Mouse (Mus musculus): Measurements from ENCODE around the gene Cdk2. TPM values are rescaled to one million over a fixed set of nuclear protein-coding genes. Genes with fewer than 3 reads are reported as not detected.

The Cdk2 gene
- total and polyA plus RNA-seq, 2 experiments = 4.7 to 8.3 TPM

GRCm38 (mm10) chr10:128657844-128658243 lies 47.0 kb downstream of the Cdk2 start:
- H3K4me1 ChIP-seq (ENCODE audit: control insufficient read depth, insufficient read depth, low read length) = peaks cover 9% of the 10 kb centered on the region
- no peak for TF ChIP-seq POLR2A (IDR thresholded peaks at IDR 0.05; ENCODE audit: extremely low read depth, insufficient read depth, low read length)
- no peak for TF ChIP-seq CTCF (IDR thresholded peaks at IDR 0.05; ENCODE audit: low read depth, low read length)
- no peak overlapping the region for H3K4me3 ChIP-seq (ENCODE audit: insufficient read depth, low read depth, low read length)
- no peaks in the 10 kb centered on the region for H3K79me2 ChIP-seq (ENCODE audit: control insufficient read depth, insufficient read depth, low read length)
- H3K27me3 ChIP-seq (ENCODE audit: control insufficient read depth, insufficient read depth, low read length) = no peaks in the 10 kb centered on the region
- no peak overlapping the region for H3K9ac ChIP-seq (ENCODE audit: low read depth, low read length)
- WGBS = 60% methylated on average over 9 of the region's 9 CpGs
- no peaks in the 10 kb centered on the region for H3K36me3 ChIP-seq (ENCODE audit: control insufficient read depth, insufficient read depth, low read length)
- no peak overlapping the region for H3K27ac ChIP-seq (replicated peaks; ENCODE audit: insufficient read depth, low read depth, low read length)
- DNase-seq (ENCODE audit: extremely low read depth, low read depth, low spot score) = no peak

- H3K4me3 ChIP-seq (ENCODE audit: insufficient read depth, low read depth, low read length) = no peak overlapping the region
- DNase-seq (ENCODE audit: extremely low read depth, low read depth, low spot score) = peak; percentile 59
- H3K36me3 ChIP-seq (ENCODE audit: control insufficient read depth, insufficient read depth, low read length) = no peaks in the 10 kb centered on the region
- no peaks in the 10 kb centered on the region for H3K79me2 ChIP-seq (ENCODE audit: control insufficient read depth, insufficient read depth, low read length)
- WGBS = 32% methylated on average over 1 of the region's 1 CpGs
- no peak overlapping the region for H3K27ac ChIP-seq (replicated peaks; ENCODE audit: insufficient read depth, low read depth, low read length)
- peaks cover 9% of the 10 kb centered on the region for H3K4me1 ChIP-seq (ENCODE audit: control insufficient read depth, insufficient read depth, low read length)
- H3K9ac ChIP-seq (ENCODE audit: low read depth, low read length) = no peak overlapping the region
- TF ChIP-seq POLR2A (IDR thresholded peaks at IDR 0.05; ENCODE audit: extremely low read depth, insufficient read depth, low read length) (no peak), CTCF (IDR thresholded peaks at IDR 0.05; ENCODE audit: low read depth, low read length) (no peak)
- H3K27me3 ChIP-seq (ENCODE audit: control insufficient read depth, insufficient read depth, low read length) = no peaks in the 10 kb centered on the region
Observed at GRCm38 (mm10) chr10:128656731-128657130, 48.1 kb downstream of the Cdk2 start.

GRCm38 (mm10) chr10:128655254-128655653 lies 49.6 kb downstream of the Cdk2 start:
- WGBS = 18% methylated on average over 3 of the region's 3 CpGs
- Histone ChIP-seq H3K27ac (replicated peaks; ENCODE audit: insufficient read depth, low read depth, low read length) (no peak overlapping the region), H3K36me3 (ENCODE audit: control insufficient read depth, insufficient read depth, low read length) (no peaks in the 10 kb centered on the region), H3K4me3 (ENCODE audit: insufficient read depth, low read depth, low read length) (no peak overlapping the region), H3K9ac (ENCODE audit: low read depth, low read length) (no peak overlapping the region), H3K79me2 (ENCODE audit: control insufficient read depth, insufficient read depth, low read length) (no peaks in the 10 kb centered on the region), H3K4me1 (ENCODE audit: control insufficient read depth, insufficient read depth, low read length) (peaks cover 9% of the 10 kb centered on the region), H3K27me3 (ENCODE audit: control insufficient read depth, insufficient read depth, low read length) (no peaks in the 10 kb centered on the region)
- TF ChIP-seq CTCF (IDR thresholded peaks at IDR 0.05; ENCODE audit: low read depth, low read length) = no peak
- no peak for TF ChIP-seq POLR2A (IDR thresholded peaks at IDR 0.05; ENCODE audit: extremely low read depth, insufficient read depth, low read length)
- DNase-seq (ENCODE audit: extremely low read depth, low read depth, low spot score) = peak; percentile 90

- H3K36me3 ChIP-seq (ENCODE audit: control insufficient read depth, insufficient read depth, low read length) = no peaks in the 10 kb centered on the region
- no peaks in the 10 kb centered on the region for H3K79me2 ChIP-seq (ENCODE audit: control insufficient read depth, insufficient read depth, low read length)
- H3K27ac ChIP-seq (replicated peaks; ENCODE audit: insufficient read depth, low read depth, low read length) = no peak overlapping the region
- H3K4me3 ChIP-seq (ENCODE audit: insufficient read depth, low read depth, low read length) = no peak overlapping the region
- peak; percentile 57 for DNase-seq (ENCODE audit: extremely low read depth, low read depth, low spot score)
- peaks cover 9% of the 10 kb centered on the region for H3K4me1 ChIP-seq (ENCODE audit: control insufficient read depth, insufficient read depth, low read length)
- TF ChIP-seq CTCF (IDR thresholded peaks at IDR 0.05; ENCODE audit: low read depth, low read length) = no peak
- TF ChIP-seq POLR2A (IDR thresholded peaks at IDR 0.05; ENCODE audit: extremely low read depth, insufficient read depth, low read length) = no peak
- 43% methylated on average over 4 of the region's 4 CpGs for WGBS
- no peaks in the 10 kb centered on the region for H3K27me3 ChIP-seq (ENCODE audit: control insufficient read depth, insufficient read depth, low read length)
- H3K9ac ChIP-seq (ENCODE audit: low read depth, low read length) = no peak overlapping the region
Observed at GRCm38 (mm10) chr10:128653866-128654265, 51.0 kb downstream of the Cdk2 start.

Other genes with a start within 250 kb of the Cdk2 start
- 13.8 and 21.9 TPM in 2 replicates for gene Smarcc2, start 245.8 kb downstream of the Cdk2 start, total RNA-seq (2014; rRNA removed)
- gene Smarcc2, start 245.8 kb downstream of the Cdk2 start, polyA plus RNA-seq (2012; rRNA removed) = 63.1 and 64.5 TPM in 2 replicates
- gene Myl6, start 210.9 kb downstream of the Cdk2 start, total RNA-seq (2014; rRNA removed) = 477 and 556 TPM in 2 replicates
- gene Myl6, start 210.9 kb downstream of the Cdk2 start, polyA plus RNA-seq (2012; rRNA removed) = 553 and 575 TPM in 2 replicates
- 0.28 and 0.47 TPM in 2 replicates for gene Myl6b, start 206.3 kb downstream of the Cdk2 start, total RNA-seq (2014; rRNA removed)
- 1.1 and 1.6 TPM in 2 replicates for gene Myl6b, start 206.3 kb downstream of the Cdk2 start, polyA plus RNA-seq (2012; rRNA removed)
- gene Esyt1, start 179.2 kb downstream of the Cdk2 start, total RNA-seq (2014; rRNA removed) = 7.9 and 10.7 TPM in 2 replicates
- gene Esyt1, start 179.2 kb downstream of the Cdk2 start, polyA plus RNA-seq (2012; rRNA removed) = 9.2 and 12.8 TPM in 2 replicates
- 3.2 and 4.4 TPM in 2 replicates for gene Zc3h10, start 157.3 kb downstream of the Cdk2 start, total RNA-seq (2014; rRNA removed)
- 6.8 and 8.1 TPM in 2 replicates for gene Zc3h10, start 157.3 kb downstream of the Cdk2 start, polyA plus RNA-seq (2012; rRNA removed)
- gene Rpl41, start 155.7 kb downstream of the Cdk2 start, total RNA-seq (2014; rRNA removed) = 921 and 1,015 TPM in 2 replicates
- gene Rpl41, start 155.7 kb downstream of the Cdk2 start, polyA plus RNA-seq (2012; rRNA removed) = 794 TPM in 2 replicates
- gene Pa2g4, start 139.0 kb downstream of the Cdk2 start, total RNA-seq (2014; rRNA removed) = 24.7 and 30.0 TPM in 2 replicates
- gene Pa2g4, start 139.0 kb downstream of the Cdk2 start, polyA plus RNA-seq (2012; rRNA removed) = 17.6 and 17.8 TPM in 2 replicates
- gene Erbb3, start 115.4 kb downstream of the Cdk2 start, total RNA-seq (2014; rRNA removed) = 92.9 and 115 TPM in 2 replicates
- gene Erbb3, start 115.4 kb downstream of the Cdk2 start, polyA plus RNA-seq (2012; rRNA removed) = 37.4 and 37.9 TPM in 2 replicates
- 234 and 279 TPM in 2 replicates for gene Rps26, start 78.3 kb downstream of the Cdk2 start, total RNA-seq (2014; rRNA removed)
- gene Rps26, start 78.3 kb downstream of the Cdk2 start, polyA plus RNA-seq (2012; rRNA removed) = 425 and 439 TPM in 2 replicates
- gene Ikzf4, start 59.0 kb downstream of the Cdk2 start, total RNA-seq (2014; rRNA removed) = 0.09 and 0.13 TPM in 2 replicates
- 0.60 and 0.80 TPM in 2 replicates for gene Ikzf4, start 59.0 kb downstream of the Cdk2 start, polyA plus RNA-seq (2012; rRNA removed)
- 135 and 145 TPM in 2 replicates for gene Suox, start 31.0 kb downstream of the Cdk2 start, total RNA-seq (2014; rRNA removed)
- gene Suox, start 31.0 kb downstream of the Cdk2 start, polyA plus RNA-seq (2012; rRNA removed) = 103 and 168 TPM in 2 replicates
- 68.6 and 74.0 TPM in 2 replicates for gene Rab5b, start 8.8 kb downstream of the Cdk2 start, total RNA-seq (2014; rRNA removed)
- gene Rab5b, start 8.8 kb downstream of the Cdk2 start, polyA plus RNA-seq (2012; rRNA removed) = 78.8 and 80.5 TPM in 2 replicates
- 0.09 and 0.40 TPM in 2 replicates for gene Pmel, start 836 bp downstream of the Cdk2 start, total RNA-seq (2014; rRNA removed)
- 0.72 and 0.83 TPM in 2 replicates for gene Pmel, start 836 bp downstream of the Cdk2 start, polyA plus RNA-seq (2012; rRNA removed)
- gene Dgka, start 39.8 kb upstream of the Cdk2 start, total RNA-seq (2014; rRNA removed) = 4.1 and 6.5 TPM in 2 replicates
- gene Dgka, start 39.8 kb upstream of the Cdk2 start, polyA plus RNA-seq (2012; rRNA removed) = 7.1 and 7.2 TPM in 2 replicates
- 9.5 and 12.7 TPM in 2 replicates for gene Pym1, start 42.9 kb upstream of the Cdk2 start, total RNA-seq (2014; rRNA removed)
- gene Pym1, start 42.9 kb upstream of the Cdk2 start, polyA plus RNA-seq (2012; rRNA removed) = 15.0 and 15.6 TPM in 2 replicates
- gene Mmp19, start 85.9 kb upstream of the Cdk2 start, total RNA-seq (2014; rRNA removed) = 74.3 and 79.8 TPM in 2 replicates
- gene Mmp19, start 85.9 kb upstream of the Cdk2 start, polyA plus RNA-seq (2012; rRNA removed) = 48.4 and 67.5 TPM in 2 replicates
- 23.5 and 25.3 TPM in 2 replicates for gene Dnajc14, start 99.0 kb upstream of the Cdk2 start, total RNA-seq (2014; rRNA removed)
- gene Dnajc14, start 99.0 kb upstream of the Cdk2 start, polyA plus RNA-seq (2012; rRNA removed) = 9.2 and 9.7 TPM in 2 replicates
- 1.3 and 1.6 TPM in 2 replicates for gene Tmem198b, start 99.3 kb upstream of the Cdk2 start, total RNA-seq (2014; rRNA removed)
- 4.5 and 5.7 TPM in 2 replicates for gene Tmem198b, start 99.3 kb upstream of the Cdk2 start, polyA plus RNA-seq (2012; rRNA removed)
- gene Sarnp, start 112.3 kb upstream of the Cdk2 start, total RNA-seq (2014; rRNA removed) = 23.1 and 25.8 TPM in 2 replicates
- gene Sarnp, start 112.3 kb upstream of the Cdk2 start, polyA plus RNA-seq (2012; rRNA removed) = 6.7 and 6.9 TPM in 2 replicates
- gene Ormdl2, start 116.6 kb upstream of the Cdk2 start, total RNA-seq (2014; rRNA removed) = 73.2 and 76.7 TPM in 2 replicates
- gene Ormdl2, start 116.6 kb upstream of the Cdk2 start, polyA plus RNA-seq (2012; rRNA removed) = 93.2 and 94.6 TPM in 2 replicates
- 0.09 and 0.13 TPM in 2 replicates for gene Gdf11, start 186.7 kb upstream of the Cdk2 start, total RNA-seq (2014; rRNA removed)
- gene Gdf11, start 186.7 kb upstream of the Cdk2 start, polyA plus RNA-seq (2012; rRNA removed) = 0.04 and 0.05 TPM in 2 replicates
- gene Cd63, start 196.0 kb upstream of the Cdk2 start, total RNA-seq (2014; rRNA removed) = 4.1 and 5.2 TPM in 2 replicates
- 2.9 and 4.4 TPM in 2 replicates for gene Cd63, start 196.0 kb upstream of the Cdk2 start, polyA plus RNA-seq (2012; rRNA removed)
- 30.4 and 33.8 TPM in 2 replicates for gene Rdh5, start 217.9 kb upstream of the Cdk2 start, total RNA-seq (2014; rRNA removed)
- 86.2 and 91.8 TPM in 2 replicates for gene Rdh5, start 217.9 kb upstream of the Cdk2 start, polyA plus RNA-seq (2012; rRNA removed)
- gene Bloc1s1, start 219.0 kb upstream of the Cdk2 start, total RNA-seq (2014; rRNA removed) = 91.1 and 106 TPM in 2 replicates
- 192 and 226 TPM in 2 replicates for gene Bloc1s1, start 219.0 kb upstream of the Cdk2 start, polyA plus RNA-seq (2012; rRNA removed)
- 4.6 and 4.9 TPM in 2 replicates for gene Itga7, start 228.8 kb upstream of the Cdk2 start, total RNA-seq (2014; rRNA removed)
- gene Itga7, start 228.8 kb upstream of the Cdk2 start, polyA plus RNA-seq (2012; rRNA removed) = 9.5 and 11.0 TPM in 2 replicates

Measured in liver, adult 2 months (tissue).